In genomic region chr11:84197607-84198402, GRCm38 (mm10) we compare ENCODE assay signal across 13 mouse cellular contexts. TPM values are rescaled to one million over a fixed set of nuclear protein-coding genes. Genes with fewer than 3 reads are reported as not detected.
DNase-seq lines count a peak whose midpoint lies in the region.
"Had no signal": no experiment of that assay in that cellular context is flagged by ENCODE, and none has a peak within 500 bp of the region (broad histone marks: within the 10 kb centered on the region; RNA-seq: fewer than 3 reads in every experiment).

No protein-coding gene starts in this region.

- DNase-seq in gastrocnemius, adult 18-20 months (ENCODE audit: low spot score): peak; percentile 60
- no peak for DNase-seq in gastrocnemius, postnatal 4 days (ENCODE audit: low spot score in 2 of 2)
- DNase-seq in left cerebral cortex, adult 9 months (ENCODE audit: low spot score in 2 of 2): peak; percentile 38 to 61
- no peak for DNase-seq in left cerebral cortex, adult 8-10 months (ENCODE audit: low spot score in 2 of 2)
- DNase-seq in adrenal gland, postnatal 10 days: peak; percentile 66
- DNase-seq in heart, postnatal 25 days (ENCODE audit: low spot score): peak; percentile 6
- no peak for DNase-seq in urinary bladder, adult 2 months (ENCODE audit: low spot score)
- no peak for DNase-seq in embryo, embryonic 11 days
- DNase-seq: thymus, postnatal 4 days had no signal

- intact Hi-C loops in heart, postnatal 25 days (cut with DNase I): no loop called here

RNA-seq across cellular contexts. Expression of gene Gm11437, which starts 30.5 kb away (rescaled TPM):
- total RNA-seq in gastrocnemius, adult 18-20 months (2021): not detected
- not detected for total RNA-seq in gastrocnemius, postnatal 4 days (2021)
- total RNA-seq in left cerebral cortex, adult 8-10 months (2022): not detected
- not detected for total RNA-seq in adrenal gland, postnatal 10 days (2021)
- total RNA-seq in heart, postnatal 25 days (2021): not detected
- polyA plus RNA-seq in urinary bladder, adult 2 months (2012; rRNA removed): not detected in 2 replicates
- polyA plus RNA-seq: CD4-positive, CD25-positive, alpha-beta regulatory T cell, adult 4 months; forebrain, embryonic 12.5 days; kidney, embryonic 14.5 days; limb, embryonic 11.5 days had no signal

Comparison
In these comparisons a context has a peak if more than half of its experiments do, and no peak if none do; other contexts are left out.
1. DNase-seq: peak in gastrocnemius, adult 18-20 months (single experiment), left cerebral cortex, adult 9 months (2 of 2), adrenal gland, postnatal 10 days (single experiment) and heart, postnatal 25 days (single experiment); none in gastrocnemius, postnatal 4 days (0 of 2), left cerebral cortex, adult 8-10 months (0 of 2), urinary bladder, adult 2 months (single experiment) and embryo, embryonic 11 days (single experiment).